Mouse (Mus musculus): ENCODE data around the gene Zfp523. TPM values are rescaled to one million over a fixed set of nuclear protein-coding genes. Genes with fewer than 3 reads are reported as not detected.
A peak's percentile ranks its signal among the peaks of the same experiment; 100 is the strongest.
"Not testable (repeated sequence)": the region's sequence is repeated elsewhere in the genome, so short reads cannot be mapped to it uniquely, and the experiment has no call there.

The Zfp523 gene
- total RNA-seq, 2 experiments from 2014 or later: 16.6 to 17.0 TPM

- intact Hi-C loops (cut with DNase I): loop anchor here (2.0 to 5.0 kb wide), 4 partner anchors 15 to 325 kb away; partner anchors contain the start of genes Armc12 and Tulp1
- peak; percentile 80 to 83 for DNase-seq
Observed at GRCm38 (mm10) chr17:28207591-28208313, 30.8 kb downstream of the Zfp523 start, which contains the start of gene Def6. Gene Def6, plus strand, starts transcription at chr17:28207778.

- intact Hi-C loops (cut with DNase I): loop anchor here (2.0 to 5.0 kb wide), 4 partner anchors 15 to 324 kb away; partner anchors contain the start of genes Armc12 and Tulp1
- no peak for DNase-seq
Observed at GRCm38 (mm10) chr17:28208314-28208612, 31.3 kb downstream of the Zfp523 start.

- intact Hi-C loops (cut with DNase I): loop anchor here (2.0 to 5.0 kb wide), 4 partner anchors 13 to 323 kb away; partner anchors contain the start of genes Armc12 and Tulp1
Observed at GRCm38 (mm10) chr17:28209457-28210110, 32.7 kb downstream of the Zfp523 start.

GRCm38 (mm10) chr17:28211921-28212341 lies 35.0 kb downstream of the Zfp523 start:
- no peak for DNase-seq
- intact Hi-C loops (cut with DNase I): no loop called here

More at GRCm38 (mm10) chr17:28209457-28210110, 32.7 kb downstream of the Zfp523 start:
- DNase-seq: no peak

GRCm38 (mm10) chr17:28212391-28212790 lies 35.5 kb downstream of the Zfp523 start:
- intact Hi-C loops (cut with DNase I): no loop called here
- no peak for DNase-seq

GRCm38 (mm10) chr17:28213236-28213635 lies 36.3 kb downstream of the Zfp523 start:
- intact Hi-C loops (cut with DNase I): no loop called here
- no peak for DNase-seq

- intact Hi-C loops (cut with DNase I): no loop called here
Observed at GRCm38 (mm10) chr17:28216791-28217190, 39.9 kb downstream of the Zfp523 start.

GRCm38 (mm10) chr17:28217721-28218649 lies 41.1 kb downstream of the Zfp523 start:
- peak in 1 of 2 experiments; percentile 32 for DNase-seq
- intact Hi-C loops (cut with DNase I): no loop called here

More at GRCm38 (mm10) chr17:28216791-28217190, 39.9 kb downstream of the Zfp523 start:
- DNase-seq: no peak

GRCm38 (mm10) chr17:28222463-28222862 lies 45.5 kb downstream of the Zfp523 start:
- intact Hi-C loops (cut with DNase I): loop anchor here (2.0 kb wide), 1 partner anchor 14 kb away; no protein-coding TSS in a partner anchor
- not testable (repeated sequence) for DNase-seq

GRCm38 (mm10) chr17:28223561-28224391 lies 46.8 kb downstream of the Zfp523 start:
- intact Hi-C loops (cut with DNase I): loop anchor here (2.0 kb wide), 1 partner anchor 15 kb away; no protein-coding TSS in a partner anchor
- peak; percentile 88 to 90 for DNase-seq

- DNase-seq: no peak
- intact Hi-C loops (cut with DNase I): loop anchor here (5.0 kb wide), 2 partner anchors 38 to 143 kb away; partner anchors contain the start of gene Tulp1
Observed at GRCm38 (mm10) chr17:28224615-28225014, 47.7 kb downstream of the Zfp523 start.

- intact Hi-C loops (cut with DNase I): loop anchor here (1.0 to 5.0 kb wide), 3 partner anchors 36 to 141 kb away; partner anchors contain the start of gene Tulp1
- DNase-seq: peak; percentile 93 to 95
Observed at GRCm38 (mm10) chr17:28226014-28226413, 49.1 kb downstream of the Zfp523 start.

- no peak for DNase-seq
- intact Hi-C loops (cut with DNase I): loop anchor here (1.0 to 5.0 kb wide), 2 partner anchors 42 to 78 kb away; no protein-coding TSS in a partner anchor
Observed at GRCm38 (mm10) chr17:28230486-28230885, 53.6 kb downstream of the Zfp523 start.

GRCm38 (mm10) chr17:28231026-28231736 lies 54.3 kb downstream of the Zfp523 start:
- DNase-seq: no peak
- intact Hi-C loops (cut with DNase I): loop anchor here (5.0 kb wide), 1 partner anchor 41 kb away; no protein-coding TSS in a partner anchor

GRCm38 (mm10) chr17:28232475-28233060 lies 55.6 kb downstream of the Zfp523 start, which contains the start of gene Ppard:
Gene Ppard, plus strand, starts transcription at chr17:28232700.
- intact Hi-C loops (cut with DNase I): loop anchor here (5.0 kb wide), 1 partner anchor 40 kb away; no protein-coding TSS in a partner anchor

GRCm38 (mm10) chr17:28233091-28233731 lies 56.3 kb downstream of the Zfp523 start:
- DNase-seq: peak; percentile 52 to 59
- intact Hi-C loops (cut with DNase I): loop anchor here (5.0 kb wide), 1 partner anchor 39 kb away; no protein-coding TSS in a partner anchor

More at GRCm38 (mm10) chr17:28232475-28233060, 55.6 kb downstream of the Zfp523 start, which contains the start of gene Ppard:
- peak; percentile 99 for DNase-seq

GRCm38 (mm10) chr17:28234641-28235040 lies 57.7 kb downstream of the Zfp523 start:
- intact Hi-C loops (cut with DNase I): loop anchor here (5.0 kb wide), 1 partner anchor 38 kb away; no protein-coding TSS in a partner anchor
- DNase-seq: no peak

All from heart, postnatal 14 days (tissue).